Mouse (Mus musculus) regulatory T cell (primary cell): ENCODE results near the gene Scd2.
"Not testable (repeated sequence)": the region's sequence is repeated elsewhere in the genome, so short reads cannot be mapped to it uniquely, and the experiment has no call there.

Experiments
- in situ Hi-C: fragments of 300-600 bp; cut with MboI, MseI; formaldehyde crosslinking; loops from one replicate; pipeline ENCODE4 v1.15.1; 2025; ENCODE audit warnings: high pct_unique_total_duplicates

Gene Scd2

GRCm38 (mm10) chr19:44310814-44311213 is 17.3 kb downstream of the Scd2 start:
- in situ Hi-C loops, result no loop called here

DNA sequence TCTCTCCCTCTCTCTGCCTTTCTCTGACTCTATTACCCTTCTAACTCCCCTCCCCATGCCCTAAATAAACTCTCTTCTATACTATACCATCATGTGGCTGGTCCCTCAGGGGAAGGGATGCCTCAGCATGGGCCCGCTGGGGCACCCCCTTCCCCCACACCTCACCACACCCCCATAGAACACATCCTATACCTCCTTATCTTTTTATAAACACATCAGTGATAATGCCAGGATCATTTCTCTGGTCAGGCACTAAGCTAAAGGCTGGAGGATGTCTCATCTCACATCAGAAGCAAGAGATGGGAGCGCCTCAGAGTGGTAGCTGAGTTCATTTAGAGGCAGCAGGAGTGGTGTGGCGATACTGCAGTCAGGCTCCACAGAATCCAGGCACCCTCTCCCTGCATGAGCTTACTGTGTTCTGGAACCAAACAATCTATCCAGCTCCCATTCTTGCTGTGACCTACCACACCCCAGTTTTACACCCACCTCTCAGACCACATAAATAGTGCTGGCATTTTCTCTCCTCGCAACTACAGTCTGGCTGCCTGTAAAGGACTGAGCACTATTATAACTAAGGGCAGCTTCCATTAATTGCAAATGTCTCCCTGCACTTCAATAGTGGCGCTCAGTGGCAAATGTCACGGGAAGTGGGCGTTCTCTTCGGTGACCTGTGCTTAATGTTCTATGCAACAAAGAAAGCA is 18.0 kb downstream of the Scd2 start:
- in situ Hi-C loops, result no loop called here

- in situ Hi-C loops, result no loop called here
Observed at GRCm38 (mm10) chr19:44312007-44312360, 18.5 kb downstream of the Scd2 start.

DNA sequence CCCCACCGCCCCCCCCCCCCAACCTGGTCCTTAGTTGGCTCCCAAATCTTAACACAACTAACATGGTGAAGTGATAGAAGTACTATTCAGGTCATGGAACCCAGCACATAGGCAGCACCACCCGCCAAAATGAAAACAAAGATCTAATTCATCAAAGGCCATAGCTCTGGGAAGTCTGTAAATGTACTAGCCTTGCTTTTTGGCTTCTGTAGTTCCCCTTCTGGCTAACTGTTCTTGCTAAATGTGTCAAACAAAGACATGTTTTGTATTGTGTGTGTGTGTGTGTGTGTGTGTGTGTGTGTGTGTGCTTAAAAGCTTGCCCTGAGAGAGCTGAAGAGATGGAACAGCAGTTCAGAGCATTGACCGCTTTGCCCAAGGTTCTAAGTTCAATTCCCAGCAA is 19.6 kb downstream of the Scd2 start:
- in situ Hi-C loops, result no loop called here

- in situ Hi-C loops, result no loop called here
Observed at GRCm38 (mm10) chr19:44314327-44314759, 20.9 kb downstream of the Scd2 start.

- in situ Hi-C loops, result no loop called here
Observed at GRCm38 (mm10) chr19:44314871-44315414, 21.5 kb downstream of the Scd2 start.

GRCm38 (mm10) chr19:44316752-44317315 is 23.4 kb downstream of the Scd2 start:
- in situ Hi-C loops, result no loop called here

DNA sequence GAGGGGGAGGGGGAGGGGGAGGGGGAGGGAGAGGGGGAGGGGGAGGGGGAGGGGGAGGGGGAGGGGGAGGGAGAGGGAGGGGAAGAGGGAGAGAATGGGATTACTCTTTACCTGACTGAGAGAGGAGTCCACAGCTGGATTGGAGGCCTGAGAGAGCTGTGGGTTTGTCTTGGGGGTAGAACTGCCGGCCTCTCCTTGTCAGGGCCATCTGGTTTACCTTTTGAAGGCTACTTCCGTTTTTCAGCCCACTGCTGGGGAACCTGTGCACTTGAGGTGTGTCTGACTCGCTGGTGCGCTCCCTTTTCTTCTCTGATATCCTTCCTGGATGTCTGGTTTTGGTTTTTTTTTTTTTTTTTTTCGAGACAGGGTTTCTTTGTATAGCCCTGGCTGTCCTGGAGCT is 23.9 kb downstream of the Scd2 start:
- in situ Hi-C loops, result no loop called here

- in situ Hi-C loops, result no loop called here
Observed at GRCm38 (mm10) chr19:44318545-44318944, 25.1 kb downstream of the Scd2 start.

- in situ Hi-C loops, result no loop called here
Observed at GRCm38 (mm10) chr19:44320316-44320715, 26.8 kb downstream of the Scd2 start.

DNA sequence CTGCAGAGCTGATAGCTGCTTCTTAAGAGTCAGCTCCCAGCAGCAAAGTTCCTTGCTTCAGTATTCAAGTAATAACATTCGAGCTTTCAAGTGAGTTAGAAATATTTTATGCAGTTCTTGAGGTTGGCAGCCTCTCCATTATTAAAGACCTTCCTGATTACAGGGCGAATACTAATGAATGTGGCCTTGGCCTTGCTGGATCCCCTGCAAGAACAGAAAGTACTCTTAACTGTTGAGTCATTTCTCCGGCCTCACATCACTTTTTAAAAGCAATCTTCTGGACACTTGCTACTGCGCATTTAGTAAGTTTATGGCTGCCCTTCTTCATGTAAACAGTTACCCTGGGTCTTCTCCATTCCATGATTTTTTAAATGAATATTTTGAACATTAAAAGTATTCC is 27.7 kb downstream of the Scd2 start:
- in situ Hi-C loops, result no loop called here

- in situ Hi-C loops, result no loop called here
Observed at GRCm38 (mm10) chr19:44321631-44322030, 28.2 kb downstream of the Scd2 start.

DNA sequence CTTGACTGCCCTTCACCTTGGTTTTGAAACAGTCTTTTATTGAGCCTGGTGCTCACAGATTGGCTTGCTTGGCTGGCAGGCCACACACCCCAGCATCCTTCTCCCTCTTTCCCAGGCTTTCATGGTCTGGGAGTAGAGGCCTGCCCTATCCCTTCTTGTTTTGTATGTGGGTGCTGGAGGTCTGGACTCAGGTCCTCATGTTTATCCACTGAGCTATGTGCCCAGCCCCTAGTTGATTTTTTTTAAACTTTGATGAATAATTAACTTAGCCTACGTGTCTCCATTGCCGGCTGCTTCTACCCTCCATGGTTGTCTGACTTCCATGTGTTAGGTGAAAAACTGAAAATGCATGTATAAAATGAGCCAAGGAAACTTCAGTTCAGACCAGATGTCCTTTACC is 36.1 kb downstream of the Scd2 start:
- in situ Hi-C loops, result no loop called here

- in situ Hi-C loops, result not testable (repeated sequence)
Observed at GRCm38 (mm10) chr19:44331128-44331527, 37.7 kb downstream of the Scd2 start.

DNA sequence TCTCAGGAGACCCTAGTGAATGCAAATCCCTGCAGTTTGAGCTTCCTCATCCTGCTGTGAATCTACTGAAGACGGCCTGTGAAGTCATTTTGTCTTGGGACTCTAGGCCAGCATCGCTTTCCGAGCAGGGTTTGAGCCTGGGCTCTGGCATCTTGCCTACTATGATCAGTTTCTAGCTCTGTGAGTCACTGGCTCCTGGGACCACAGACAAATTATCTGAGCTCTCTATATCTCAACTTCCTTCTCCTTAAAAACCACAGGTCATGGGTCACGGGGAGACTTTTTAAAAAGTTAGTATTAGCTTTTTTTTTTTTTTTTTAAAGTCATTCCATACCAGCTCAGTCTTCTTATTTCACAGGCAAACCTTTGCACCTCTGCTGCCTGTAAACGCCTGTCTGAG is 38.4 kb downstream of the Scd2 start:
- in situ Hi-C loops, result no loop called here

- in situ Hi-C loops, result no loop called here
Observed at GRCm38 (mm10) chr19:44332326-44332725, 38.9 kb downstream of the Scd2 start.

DNA sequence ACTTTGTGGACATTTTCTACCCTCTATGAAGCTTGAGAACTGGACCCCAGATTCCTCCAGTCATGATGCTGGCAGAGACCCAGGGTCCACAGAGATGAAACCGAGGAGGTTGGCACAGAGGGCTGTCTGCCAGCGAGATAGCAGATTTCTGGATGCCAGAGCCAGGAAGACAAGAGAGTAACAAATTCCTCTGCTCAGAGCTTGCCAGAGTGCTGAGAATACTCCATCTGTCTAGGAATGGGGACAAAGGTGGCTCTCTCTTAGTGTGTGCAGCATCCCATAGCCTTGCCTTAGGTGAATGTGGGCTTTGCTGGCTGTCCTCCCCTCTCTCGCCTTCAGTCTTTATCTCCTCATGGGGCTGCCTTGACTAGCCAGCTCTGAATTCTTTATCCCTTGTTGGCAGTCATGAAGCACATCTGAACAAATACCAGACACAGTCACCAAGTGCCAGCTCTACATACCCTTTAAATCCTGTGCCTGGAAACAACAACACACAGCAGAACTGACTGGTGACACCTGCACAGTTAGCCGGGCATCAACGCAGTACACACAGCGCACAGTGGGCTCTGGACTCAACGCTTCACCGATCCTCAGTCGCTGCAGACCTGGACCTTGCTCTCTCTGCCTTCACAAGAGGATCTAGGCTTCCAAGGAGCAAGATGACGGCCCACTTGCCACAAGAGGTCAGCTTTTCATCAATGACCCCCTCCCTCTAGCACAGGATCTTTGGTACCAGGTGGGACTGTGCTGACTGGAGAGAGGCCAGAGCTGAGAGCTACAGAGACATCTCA is 39.6 kb downstream of the Scd2 start, which contains the start of gene Scd4:
TSS of gene Scd4 (plus strand) at position 260 of the 791 bp plus-strand sequence.
- in situ Hi-C loops, result no loop called here

DNA sequence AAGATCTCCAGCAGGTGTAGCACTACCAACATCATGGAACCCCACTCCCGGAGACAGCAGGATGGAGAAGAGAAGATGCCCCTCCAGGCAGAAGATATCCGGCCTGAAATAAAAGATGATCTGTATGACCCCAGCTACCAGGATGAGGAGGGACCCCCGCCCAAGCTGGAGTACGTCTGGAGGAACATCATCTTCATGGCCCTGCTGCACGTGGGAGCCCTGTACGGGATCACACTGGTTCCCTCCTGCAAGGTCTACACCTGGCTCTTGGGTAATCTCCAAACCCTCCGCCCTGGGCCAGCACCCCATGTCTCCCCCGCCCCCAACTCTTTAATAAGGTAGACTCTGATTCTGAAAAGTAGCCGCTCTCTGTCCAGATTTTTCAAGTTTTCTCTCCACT is 40.5 kb downstream of the Scd2 start:
- in situ Hi-C loops, result no loop called here

GRCm38 (mm10) chr19:44335876-44336662 is 42.6 kb downstream of the Scd2 start:
- in situ Hi-C loops, result no loop called here

- in situ Hi-C loops, result no loop called here
Observed at GRCm38 (mm10) chr19:44349689-44350088, 56.2 kb downstream of the Scd2 start.

GRCm38 (mm10) chr19:44351756-44352155 is 58.3 kb downstream of the Scd2 start:
- in situ Hi-C loops, result no loop called here
